Mouse (Mus musculus) kidney, embryonic 14.5 days (tissue): ENCODE data around the gene Fam189b. TPM values are rescaled to one million over a fixed set of nuclear protein-coding genes. Genes with fewer than 3 reads are reported as not detected.
A peak's percentile ranks its signal among the peaks of the same experiment; 100 is the strongest.

Source experiments
- ATAC-seq: fragments of 200-750 bp; cut with Nextera tagmentation; 2 replicates; pipeline ENCODE4 v1.8.0; 2017; ENCODE audit warnings: moderate number of reproducible peaks, mild to moderate bottlenecking, moderate TSS enrichment, moderate library complexity; ENCODE audit not compliant: low FRiP score, low TSS enrichment
- H3K27ac ChIP-seq: fragments of 300-500 bp; sonication (generic); 2 replicates; pipeline ENCODE4 v1.5.1; 2014; ENCODE audit warnings: low read depth, mild to moderate bottlenecking, low read length, moderate library complexity, mixed read lengths
- H3K27me3 ChIP-seq: fragments of 300-500 bp; sonication (generic); 2 replicates; pipeline ENCODE4 v1.6.1; 2014; ENCODE audit warnings: mild to moderate bottlenecking, low read length; ENCODE audit not compliant: control insufficient read depth, insufficient read depth
- H3K36me3 ChIP-seq: fragments of 300-500 bp; sonication (generic); 2 replicates; pipeline ENCODE4 v1.6.1; 2014; ENCODE audit warnings: low read length, mixed read lengths; ENCODE audit not compliant: control insufficient read depth, insufficient read depth
- H3K4me1 ChIP-seq: fragments of 300-500 bp; sonication (generic); 2 replicates; pipeline ENCODE4 v1.6.1; 2014; ENCODE audit warnings: low read length, mixed read lengths; ENCODE audit not compliant: control insufficient read depth, insufficient read depth
- H3K4me2 ChIP-seq: fragments of 300-500 bp; sonication (generic); replicated peaks from 2 replicates; pipeline ENCODE4 v1.6.1; 2014; ENCODE audit warnings: low read depth, mild to moderate bottlenecking, low read length
- H3K4me3 ChIP-seq: fragments of 300-500 bp; sonication (generic); 2 replicates; pipeline ENCODE4 v1.5.1; 2014; ENCODE audit warnings: mild to moderate bottlenecking, low read length
- H3K9ac ChIP-seq: fragments of 300-500 bp; sonication (generic); 2 replicates; pipeline ENCODE4 v1.6.1; 2014; ENCODE audit warnings: low read depth, mild to moderate bottlenecking, low read length, moderate library complexity
- H3K9me3 ChIP-seq: fragments of 300-500 bp; sonication (generic); 2 replicates; pipeline ENCODE4 v1.6.1; 2016; ENCODE audit warnings: low read length; ENCODE audit not compliant: control insufficient read depth
- WGBS: fragments of 180-500 bp; shearing (Covaris S2); extraction: QIAGEN DNeasy Blood & Tissue Kit; methylation state at CpG from one replicate; pipeline ENCODE4 v1.1.7; 2014; 5-methylcytosine and 5-hydroxymethylcytosine counted together
- polyA plus RNA-seq: library from polyadenylated mRNA; unstranded; fragments of >200 nt; fragmentation: Nextera tagmentation; extraction: Ambion mirVana; gene quantifications from 2 replicates; pipeline ENCODE4 v1.2.1, GENCODE M21; 2014

Fam189b gene
- polyA plus RNA-seq, 1 experiment from 2014 or later = 49.3 TPM

DNA sequence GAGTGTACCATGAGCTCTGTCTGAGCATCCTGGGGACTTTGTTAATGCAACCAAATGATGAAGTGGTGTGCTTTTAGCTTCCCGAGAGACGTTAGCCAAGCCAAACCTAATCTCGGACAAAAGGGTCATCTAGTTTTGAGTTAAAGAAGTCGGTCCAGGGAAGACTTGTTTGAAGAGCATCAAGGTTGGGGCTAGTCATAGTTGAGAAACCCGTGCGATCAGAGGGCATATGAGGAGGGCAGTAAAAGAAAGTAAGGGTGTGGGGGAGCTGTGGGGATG, 4.9 kb upstream of the Fam189b start:
- peak overlapping the region; percentile 75; the same call in 1 of the 2 replicates for H3K27ac ChIP-seq
- H3K4me1 ChIP-seq = peaks cover 12% of the 10 kb centered on the region
- H3K9ac ChIP-seq = peak overlapping the region; percentile 84
- ATAC-seq = no peak
- H3K27me3 ChIP-seq = no peaks in the 10 kb centered on the region
- H3K9me3 ChIP-seq = no peaks in the 10 kb centered on the region
- 6% methylated on average over 6 of the region's 6 CpGs for WGBS
- H3K4me2 ChIP-seq = peak overlapping the region; percentile 68
- H3K36me3 ChIP-seq = peaks cover 75% of the 10 kb centered on the region
- peak overlapping the region; percentile 77 for H3K4me3 ChIP-seq

DNA sequence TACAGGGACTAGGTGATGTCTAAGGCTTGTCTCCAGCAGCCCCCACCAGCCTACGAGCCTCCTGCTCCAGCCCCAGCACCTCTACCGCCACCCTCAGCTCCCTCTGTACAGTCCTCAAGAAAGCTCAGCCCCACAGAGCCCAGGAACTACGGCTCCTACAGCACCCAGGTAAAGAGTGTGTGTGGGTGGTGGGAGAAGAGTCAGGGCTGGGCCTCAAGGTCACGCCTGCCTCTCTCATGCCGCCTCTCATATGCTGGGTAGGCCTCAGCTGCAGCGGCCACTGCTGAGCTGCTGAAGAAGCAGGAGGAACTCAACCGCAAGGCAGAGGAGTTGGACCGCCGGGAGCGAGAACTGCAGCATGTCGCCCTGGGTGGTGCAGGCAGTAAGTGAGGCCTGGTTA, 3.9 kb upstream of the Fam189b start:
- no peak for ATAC-seq
- no peak overlapping the region for H3K4me2 ChIP-seq
- peaks cover 65% of the 10 kb centered on the region for H3K36me3 ChIP-seq
- no peak overlapping the region for H3K4me3 ChIP-seq
- H3K27ac ChIP-seq = no peak overlapping the region
- H3K9ac ChIP-seq = peak overlapping the region; percentile 18; the same call in 1 of the 2 replicates
- WGBS = 89% methylated on average over 11 of the region's 11 CpGs
- H3K27me3 ChIP-seq = no peaks in the 10 kb centered on the region
- peaks cover 18% of the 10 kb centered on the region for H3K4me1 ChIP-seq
- no peaks in the 10 kb centered on the region for H3K9me3 ChIP-seq

DNA sequence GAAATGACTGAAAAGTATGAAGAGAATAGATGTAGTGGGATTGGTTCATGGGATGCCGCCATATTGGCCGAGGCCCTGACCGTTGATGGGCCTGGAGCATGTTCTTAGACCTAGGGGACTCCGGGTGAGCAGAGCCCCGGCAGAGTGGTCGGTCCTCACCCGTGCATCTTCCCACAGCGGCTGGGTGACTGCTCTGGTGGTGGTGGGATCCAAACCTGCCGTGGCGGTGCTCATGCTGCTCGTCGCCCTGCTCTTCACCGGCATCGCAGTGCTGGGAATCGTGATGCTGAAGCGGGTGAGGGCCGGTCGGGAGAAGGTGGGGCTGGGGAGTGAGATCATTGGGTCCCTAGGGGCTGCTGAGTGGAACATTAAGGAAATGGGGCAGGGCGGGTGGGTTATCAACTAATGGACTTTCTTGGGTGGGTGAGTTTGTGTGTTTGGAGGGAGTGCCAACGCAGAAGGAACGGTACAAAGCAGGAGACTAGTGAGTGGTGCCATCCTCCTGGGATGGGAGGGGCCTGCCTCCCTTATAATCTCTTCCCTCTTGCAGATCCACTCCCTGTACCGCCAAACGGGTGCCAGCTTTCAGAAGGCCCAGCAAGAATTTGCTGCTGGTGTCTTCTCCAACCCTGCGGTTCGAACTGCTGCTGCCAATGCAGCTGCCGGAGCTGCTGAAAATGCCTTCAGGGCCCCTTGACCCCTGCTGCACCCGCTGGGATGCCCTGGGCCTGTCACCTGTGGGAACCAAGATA, 1.0 kb upstream of the Fam189b start:
- no peak overlapping the region for H3K4me3 ChIP-seq
- peaks cover 37% of the 10 kb centered on the region for H3K4me1 ChIP-seq
- no peak overlapping the region for H3K9ac ChIP-seq
- no peak overlapping the region for H3K4me2 ChIP-seq
- no peak for ATAC-seq
- H3K27me3 ChIP-seq = no peaks in the 10 kb centered on the region
- H3K36me3 ChIP-seq = peaks cover 39% of the 10 kb centered on the region
- H3K9me3 ChIP-seq = no peaks in the 10 kb centered on the region
- 91% methylated on average over 27 of the region's 27 CpGs for WGBS
- no peak overlapping the region; the same call in 1 of the 2 replicates for H3K27ac ChIP-seq

DNA sequence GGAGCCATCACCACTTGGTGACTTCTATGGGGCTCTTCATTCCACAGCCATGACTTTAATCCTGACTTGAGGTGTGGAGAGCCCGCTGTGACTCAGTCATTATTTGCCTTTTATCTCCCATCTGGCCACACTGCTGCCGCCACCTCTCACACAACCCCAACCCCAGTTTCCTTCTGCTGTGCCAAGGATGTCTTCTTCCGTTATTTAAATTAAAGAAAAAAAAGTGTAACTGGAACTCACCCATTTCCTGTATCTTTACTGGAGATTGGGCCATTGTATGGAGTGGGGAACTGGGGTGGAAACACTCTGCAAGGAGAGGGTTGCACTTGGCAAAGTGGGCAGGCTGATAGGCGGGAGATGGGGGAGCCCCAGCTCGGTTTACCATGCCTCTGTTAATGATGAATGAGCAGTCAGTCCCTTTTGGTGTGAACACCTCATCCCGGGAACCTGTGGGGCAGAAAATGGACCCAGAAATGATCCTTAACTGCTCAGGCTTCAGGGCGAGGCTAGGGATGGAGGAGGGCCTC, 349 bp upstream of the Fam189b start:
- Histone ChIP-seq H3K36me3 (peaks cover 39% of the 10 kb centered on the region), H3K27me3 (no peaks in the 10 kb centered on the region), H3K4me3 (peak overlapping the region; percentile 67), H3K27ac (peak overlapping the region; percentile 47; the same call in 1 of the 2 replicates), H3K9me3 (no peaks in the 10 kb centered on the region), H3K4me2 (peak overlapping the region; percentile 95), H3K4me1 (peaks cover 42% of the 10 kb centered on the region), H3K9ac (no peak overlapping the region)
- no peak; the same call in 1 of the 2 replicates for ATAC-seq
- 43% methylated on average over 7 of the region's 7 CpGs for WGBS

DNA sequence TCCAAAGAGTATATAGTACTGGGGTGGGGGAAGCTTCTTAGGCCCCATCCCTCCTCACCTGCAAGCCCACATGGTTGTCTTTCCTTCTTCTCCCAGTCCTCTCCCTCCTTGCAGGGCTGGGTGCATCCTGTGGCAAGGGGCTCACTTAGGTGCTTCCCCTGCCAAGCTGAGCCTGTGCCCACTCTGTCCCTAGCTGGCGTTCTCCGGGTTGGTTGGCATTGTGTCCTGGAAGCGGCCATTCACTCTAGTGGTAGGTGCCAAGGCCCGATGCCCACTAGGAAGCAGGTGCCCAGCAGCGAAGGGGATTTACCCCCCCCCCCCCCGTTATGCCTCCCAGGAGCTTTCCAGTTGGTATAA, 994 bp downstream of the Fam189b start:
- ATAC-seq = no peak

DNA sequence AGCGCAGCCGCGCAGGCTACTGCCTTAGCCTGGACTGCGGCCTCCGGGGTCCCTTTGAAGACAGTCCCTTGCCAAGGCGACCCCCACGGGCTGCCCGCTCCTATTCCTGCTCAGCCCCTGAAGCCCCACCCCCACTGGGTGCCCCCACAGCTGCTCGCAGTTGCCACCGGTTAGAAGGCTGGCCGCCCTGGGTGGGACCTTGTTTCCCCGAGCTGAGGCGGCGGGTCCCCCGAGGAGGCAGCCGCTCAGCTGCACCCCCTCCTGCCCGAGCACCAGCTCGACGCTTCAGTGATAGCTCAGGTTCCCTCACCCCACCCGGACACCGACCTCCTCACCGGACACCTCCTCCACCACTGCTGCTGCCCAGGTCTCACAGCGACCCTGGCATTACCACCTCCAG, 4.3 kb downstream of the Fam189b start:
- no peak overlapping the region for H3K27ac ChIP-seq
- 44% methylated on average over 23 of the region's 23 CpGs for WGBS
- H3K27me3 ChIP-seq = no peaks in the 10 kb centered on the region
- H3K4me1 ChIP-seq = peaks cover 47% of the 10 kb centered on the region
- H3K9ac ChIP-seq = peak overlapping the region; percentile 28; the same call in 1 of the 2 replicates
- H3K4me2 ChIP-seq = peak overlapping the region; percentile 18
- H3K36me3 ChIP-seq = peaks cover 14% of the 10 kb centered on the region
- H3K4me3 ChIP-seq = no peak overlapping the region
- no peak for ATAC-seq
- H3K9me3 ChIP-seq = no peaks in the 10 kb centered on the region

More for the DNA sequence above, 994 bp downstream of the Fam189b start:
- 81% methylated on average over 6 of the region's 6 CpGs for WGBS
- Histone ChIP-seq H3K4me1 (peaks cover 49% of the 10 kb centered on the region), H3K4me2 (peak overlapping the region; percentile 95), H3K4me3 (peak overlapping the region; percentile 67), H3K27ac (peak overlapping the region; percentile 93), H3K9ac (peak overlapping the region; percentile 88), H3K9me3 (no peaks in the 10 kb centered on the region), H3K27me3 (no peaks in the 10 kb centered on the region), H3K36me3 (peaks cover 47% of the 10 kb centered on the region)

DNA sequence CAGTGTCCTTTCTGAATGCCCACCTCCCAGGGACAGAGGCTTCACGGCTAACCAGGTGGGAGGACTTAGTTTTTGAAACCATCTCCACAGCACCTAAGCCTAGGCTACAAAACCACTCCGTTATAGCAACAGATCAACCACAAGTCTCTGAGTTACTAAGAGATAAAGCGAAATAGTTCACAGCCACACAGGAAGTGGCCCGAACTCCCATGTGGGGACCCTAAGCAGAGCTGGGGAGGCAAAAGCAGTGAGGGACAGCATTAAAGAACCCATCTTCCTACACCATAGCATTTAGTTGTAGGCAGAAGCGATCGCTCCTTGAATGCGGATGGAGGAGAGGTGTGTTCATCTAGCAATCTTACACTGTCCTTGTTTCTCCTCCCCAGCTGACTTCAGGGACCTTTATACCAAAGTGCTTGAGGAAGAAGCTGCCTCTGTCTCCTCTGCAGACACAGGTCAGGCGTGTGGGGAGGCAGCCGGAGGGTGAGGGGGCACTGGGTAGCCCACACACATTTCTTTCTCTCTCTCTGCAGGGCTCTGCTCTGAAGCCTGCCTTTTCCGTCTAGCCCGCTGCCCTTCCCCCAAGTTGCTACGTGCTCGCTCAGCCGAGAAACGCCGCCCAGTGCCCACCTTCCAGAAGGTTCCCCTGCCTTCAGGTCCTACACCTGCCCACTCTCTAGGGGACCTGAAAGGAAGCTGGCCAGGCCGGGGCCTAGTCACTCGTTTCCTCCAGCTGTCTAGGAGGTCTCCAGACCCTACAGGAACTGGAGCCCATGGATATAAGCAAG, 4.9 kb downstream of the Fam189b start:
- H3K9me3 ChIP-seq = no peaks in the 10 kb centered on the region
- no peak overlapping the region for H3K4me3 ChIP-seq
- no peak overlapping the region for H3K9ac ChIP-seq
- peaks cover 9% of the 10 kb centered on the region for H3K36me3 ChIP-seq
- no peaks in the 10 kb centered on the region for H3K27me3 ChIP-seq
- 67% methylated on average over 18 of the region's 18 CpGs for WGBS
- H3K4me1 ChIP-seq = peaks cover 43% of the 10 kb centered on the region
- H3K27ac ChIP-seq = peak overlapping the region; percentile 55; the same call in 1 of the 2 replicates
- no peak for ATAC-seq
- peak overlapping the region; percentile 18; the same call in 1 of the 2 replicates for H3K4me2 ChIP-seq

DNA sequence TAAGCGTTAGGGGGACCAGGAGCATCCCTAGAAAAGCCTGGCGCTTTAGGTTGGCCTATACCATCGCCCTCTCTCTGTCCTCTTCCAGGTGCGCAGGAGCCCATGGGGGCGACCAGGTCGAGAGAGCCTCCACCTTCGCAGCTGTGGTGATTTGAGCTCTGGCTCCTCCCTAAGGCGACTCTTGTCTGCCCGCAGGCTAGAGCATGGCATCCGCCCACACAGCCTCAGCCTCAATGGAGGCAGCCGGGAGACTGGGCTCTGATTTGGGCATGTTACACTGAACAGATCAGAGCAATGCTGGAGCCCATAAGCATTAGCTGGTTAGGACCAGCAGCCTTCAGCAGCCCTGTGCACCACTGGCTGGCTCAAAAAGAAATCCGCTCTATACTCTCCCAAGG, 5.5 kb downstream of the Fam189b start:
- H3K4me2 ChIP-seq = no peak overlapping the region
- no peak for ATAC-seq

DNA sequence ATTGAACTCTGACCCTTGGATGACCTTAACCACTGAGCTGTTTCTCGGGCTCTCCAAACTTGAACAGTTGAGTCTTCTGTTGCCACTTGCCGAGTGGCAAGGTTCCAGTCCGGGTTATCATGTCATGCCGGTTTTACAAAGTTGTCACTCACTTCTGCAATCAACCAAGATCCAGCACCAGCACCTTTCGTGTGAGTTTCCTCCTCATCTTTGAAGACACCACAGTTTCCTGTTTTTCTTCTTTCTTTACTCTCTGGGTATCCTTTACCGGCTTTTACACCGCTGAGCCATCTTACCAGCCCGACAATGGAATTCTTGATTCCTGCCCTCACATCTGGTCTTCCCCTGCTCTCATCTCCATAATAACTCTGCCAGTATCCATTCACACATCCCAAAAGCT, 7.5 kb downstream of the Fam189b start:
- no peak for ATAC-seq
- H3K4me1 ChIP-seq = peaks cover 23% of the 10 kb centered on the region
- H3K27ac ChIP-seq = no peak overlapping the region
- no peaks in the 10 kb centered on the region for H3K27me3 ChIP-seq
- H3K4me2 ChIP-seq = no peak overlapping the region
- H3K36me3 ChIP-seq = peaks cover 9% of the 10 kb centered on the region
- H3K9me3 ChIP-seq = no peaks in the 10 kb centered on the region
- no peak overlapping the region for H3K9ac ChIP-seq
- no peak overlapping the region for H3K4me3 ChIP-seq
- 83% methylated on average over 8 of the region's 8 CpGs for WGBS

More for the DNA sequence above, 5.5 kb downstream of the Fam189b start:
- 63% methylated on average over 12 of the region's 12 CpGs for WGBS
- Histone ChIP-seq H3K36me3 (peaks cover 9% of the 10 kb centered on the region), H3K27ac (peak overlapping the region; percentile 55; the same call in 1 of the 2 replicates), H3K9me3 (no peaks in the 10 kb centered on the region), H3K9ac (no peak overlapping the region), H3K4me3 (no peak overlapping the region), H3K4me1 (peaks cover 42% of the 10 kb centered on the region), H3K27me3 (no peaks in the 10 kb centered on the region)
